Mouse (Mus musculus): Measurements from ENCODE around the gene Zcchc24.

DNA sequence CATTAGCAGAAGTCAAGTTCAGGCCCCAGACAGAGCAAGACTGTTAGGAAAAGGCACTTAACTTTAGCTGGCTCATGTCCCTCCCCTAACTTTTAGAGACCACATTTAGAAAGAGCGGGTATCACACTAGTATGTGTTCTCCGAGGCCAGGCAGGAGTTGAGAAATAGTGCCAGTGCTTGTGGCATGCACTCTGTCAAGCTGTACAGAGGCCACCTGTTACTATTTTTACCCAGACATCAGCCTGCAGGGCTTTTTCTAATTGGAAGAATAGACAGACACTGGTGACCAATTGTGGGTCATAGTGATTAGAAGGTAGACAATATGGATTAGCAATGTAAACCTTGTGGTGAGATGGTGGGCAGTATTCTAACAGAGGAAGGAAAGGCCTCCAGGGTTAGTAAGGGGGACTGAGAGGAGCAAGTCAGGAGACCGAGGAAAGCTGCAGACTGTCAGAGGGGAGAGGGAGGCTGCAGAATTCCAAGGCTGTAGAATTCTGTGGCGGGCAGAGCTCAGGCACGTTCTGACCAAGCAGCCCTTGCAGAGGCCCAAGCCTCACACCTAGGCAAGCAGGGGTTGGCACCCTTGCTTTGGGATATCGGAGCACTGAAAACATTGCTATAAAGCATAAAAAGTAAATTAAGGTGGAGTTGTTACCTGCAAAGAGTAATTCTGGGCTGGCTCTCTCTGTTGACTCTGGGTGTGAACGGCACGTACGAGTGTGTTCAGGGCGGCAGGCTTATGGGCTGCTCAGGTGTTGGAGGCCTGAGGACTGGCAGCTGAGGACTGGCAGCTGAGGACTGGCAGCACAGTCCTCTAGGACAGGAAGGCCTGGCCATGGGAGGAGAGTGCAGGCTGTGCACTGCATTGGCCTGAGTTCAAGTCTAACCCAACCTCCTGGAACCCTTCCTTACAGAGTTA lies 81.6 kb downstream of the Zcchc24 start:
- TF ChIP-seq CTCF (IDR thresholded peaks at IDR 0.05; ENCODE audit: low read depth) (no peak), EP300 (IDR thresholded peaks at IDR 0.05; ENCODE audit: low read depth) (no peak)
